Mouse (Mus musculus): Measurements from ENCODE around the gene Scgb1b27. TPM values are rescaled to one million over a fixed set of nuclear protein-coding genes. Genes with fewer than 3 reads are reported as not detected.

Gene Scgb1b27
- polyA plus RNA-seq (2015; fragmentation: Nextera tagmentation; extraction: Ambion mirVana), result not detected in 2 replicates

GRCm38 (mm10) chr7:34021183-34021582, at the start of gene Scgb1b27:
Scgb1b27 (plus strand) TSS chr7:34021483.

GRCm38 (mm10) chr7:34013842-34014241, 7.4 kb upstream of the Scgb1b27 start, which contains the start of gene Scgb2b27:
Scgb2b27 (minus strand) TSS chr7:34013942.

Other genes starting within 250 kb of the Scgb1b27 start
- gene Scgb2b26, start 76.4 kb upstream of the Scgb1b27 start, polyA plus RNA-seq (2015; fragmentation: Nextera tagmentation; extraction: Ambion mirVana), result not detected in 2 replicates
- not detected in 2 replicates for gene Scgb2b27, start 7.5 kb upstream of the Scgb1b27 start, polyA plus RNA-seq (2015; fragmentation: Nextera tagmentation; extraction: Ambion mirVana)
- gene Scgb1b30, start 73.9 kb downstream of the Scgb1b27 start, polyA plus RNA-seq (2015; fragmentation: Nextera tagmentation; extraction: Ambion mirVana), result not detected in 2 replicates
- gene Wtip, start 111.8 kb downstream of the Scgb1b27 start, polyA plus RNA-seq (2015; fragmentation: Nextera tagmentation; extraction: Ambion mirVana), result 4.0 and 6.4 TPM in 2 replicates
- gene Uba2, start 148.1 kb downstream of the Scgb1b27 start, polyA plus RNA-seq (2015; fragmentation: Nextera tagmentation; extraction: Ambion mirVana), result 110 and 112 TPM in 2 replicates
- gene Pdcd2l, start 175.2 kb downstream of the Scgb1b27 start, polyA plus RNA-seq (2015; fragmentation: Nextera tagmentation; extraction: Ambion mirVana), result 69.6 and 70.6 TPM in 2 replicates
- 362 and 387 TPM in 2 replicates for gene Gpi1, start 208.9 kb downstream of the Scgb1b27 start, polyA plus RNA-seq (2015; fragmentation: Nextera tagmentation; extraction: Ambion mirVana)
- not detected in 2 replicates for gene Gm6096, start 229.6 kb downstream of the Scgb1b27 start, polyA plus RNA-seq (2015; fragmentation: Nextera tagmentation; extraction: Ambion mirVana)

Data from neural tube, postnatal 0 days (tissue).